Mouse (Mus musculus): ENCODE measurements around the gene Dennd4b.

- TF ChIP-seq POLR2A (IDR thresholded peaks at IDR 0.05; ENCODE audit: borderline replicate concordance, low read depth, low read length) (no peak), CTCF (IDR thresholded peaks at IDR 0.05; ENCODE audit: low read depth, low read length) (no peak)
Measured at GRCm38 (mm10) chr3:90291982-90292344, 27.0 kb downstream of the Dennd4b start.

All from bone marrow macrophage, adult 2 months (primary cell).